Mouse (Mus musculus) heart, adult 2 months (tissue): ENCODE results near the gene Nuak2. TPM values are rescaled to one million over a fixed set of nuclear protein-coding genes. Genes with fewer than 3 reads are reported as not detected.

Experiments
- DNase-seq, 2 experiments: peaks; one replicate each; pipeline ENCODE4 v3.0.0; 2021
- H3K27ac ChIP-seq: fragments of 200-600 bp; 2 replicates; pipeline ENCODE4 v1.8.1; 2022
- H3K27me3 ChIP-seq: fragments of 200-500 bp; 2 replicates; pipeline ENCODE4 v1.6.1; 2012; ENCODE audit warnings: mild to moderate bottlenecking, low read length, inconsistent platforms, mixed read lengths; ENCODE audit not compliant: control insufficient read depth, insufficient read depth
- H3K36me3 ChIP-seq: fragments of 200-500 bp; 2 replicates; pipeline ENCODE4 v1.6.1; 2012; ENCODE audit warnings: low read length, inconsistent platforms; ENCODE audit not compliant: control insufficient read depth, insufficient read depth
- H3K4me1 ChIP-seq: fragments of 200-500 bp; 2 replicates; pipeline ENCODE4 v1.6.1; 2011; ENCODE audit warnings: low read length; ENCODE audit not compliant: control insufficient read depth, insufficient read depth
- H3K4me3 ChIP-seq: fragments of 200-600 bp; 2 replicates; pipeline ENCODE4 v1.8.1; 2022
- H3K79me2 ChIP-seq: fragments of 200-500 bp; replicated peaks from 2 replicates; pipeline ENCODE4 v1.6.1; 2012; ENCODE audit warnings: mild to moderate bottlenecking, inconsistent platforms, low read length, moderate library complexity, mixed read lengths; ENCODE audit not compliant: control insufficient read depth, insufficient read depth
- H3K9ac ChIP-seq: fragments of 200-500 bp; 2 replicates; pipeline ENCODE4 v1.6.1; 2012; ENCODE audit warnings: low read depth, mild to moderate bottlenecking, control low read depth, inconsistent platforms, low read length, mixed read lengths
- CTCF ChIP-seq: fragments of 200-600 bp; IDR thresholded peaks from 2 replicates; pipeline ENCODE4 v1.8.1; 2022; ENCODE audit warnings: antibody characterized with exemption, mild to moderate bottlenecking, moderate library complexity
- EP300 ChIP-seq: fragments of 200-500 bp; IDR thresholded peaks from 2 replicates; pipeline ENCODE4 v1.6.1; 2011; ENCODE audit warnings: low read depth, low read length, control low read depth; ENCODE audit not compliant: insufficient read depth
- POLR2A ChIP-seq: fragments of 200-500 bp; IDR thresholded peaks from 2 replicates; pipeline ENCODE4 v1.6.1; 2011; ENCODE audit warnings: mild to moderate bottlenecking, low read depth, low read length, control low read depth; ENCODE audit not compliant: insufficient read depth
- WGBS: fragments of 180-500 bp; shearing (Covaris S2); methylation state at CpG from one replicate; pipeline ENCODE4 v1.1.7; 2018; 5-methylcytosine and 5-hydroxymethylcytosine counted together
- intact Hi-C: fragments of 180-260 bp; cut with DNase I; formaldehyde crosslinking; loops from one replicate; pipeline ENCODE4 v1.15.1; 2025
- polyA plus RNA-seq: library from polyadenylated mRNA; depleted of rRNA; stranded (reverse); fragments of >200 nt; gene quantifications from 2 replicates; pipeline ENCODE4 v1.2.3, GENCODE M21; 2012
- total RNA-seq, 2 experiments: library from RNA; stranded (reverse); gene quantifications; 2 replicates each; pipeline ENCODE4 v1.2.3; 2021

Nuak2 gene
- total and polyA plus RNA-seq, 3 experiments, result 2.8 to 4.3 (median 4.1) TPM

GRCm38 (mm10) chr1:132287445-132287844 lies 28.5 kb upstream of the Nuak2 start:
- no peak overlapping the region for H3K27ac ChIP-seq
- no peaks in the 10 kb centered on the region for H3K27me3 ChIP-seq
- no peak for DNase-seq
- no peak overlapping the region for H3K9ac ChIP-seq
- no peaks in the 10 kb centered on the region for H3K79me2 ChIP-seq
- H3K4me3 ChIP-seq, result no peak overlapping the region
- no peak for TF ChIP-seq POLR2A
- TF ChIP-seq CTCF, result no peak
- no peak for TF ChIP-seq EP300
- 53% methylated on average over 2 of the region's 2 CpGs for WGBS
- H3K4me1 ChIP-seq, result peaks cover 4% of the 10 kb centered on the region; the same call in 1 of the 2 replicates
- intact Hi-C loops, result no loop called here
- no peaks in the 10 kb centered on the region for H3K36me3 ChIP-seq

- Histone ChIP-seq H3K9ac (no peak overlapping the region), H3K4me3 (no peak overlapping the region), H3K79me2 (no peaks in the 10 kb centered on the region), H3K36me3 (no peaks in the 10 kb centered on the region), H3K27ac (no peak overlapping the region), H3K27me3 (no peaks in the 10 kb centered on the region), H3K4me1 (peaks cover 5% of the 10 kb centered on the region)
- intact Hi-C loops, result no loop called here
- TF ChIP-seq CTCF (peak; percentile 7; the same call in 1 of the 2 replicates), EP300 (no peak)
- no peak for DNase-seq
- WGBS, result 48% methylated on average over 11 of the region's 11 CpGs
Measured at GRCm38 (mm10) chr1:132287991-132288451, 27.9 kb upstream of the Nuak2 start.

GRCm38 (mm10) chr1:132289965-132290364 lies 26.0 kb upstream of the Nuak2 start:
- intact Hi-C loops, result no loop called here
- Histone ChIP-seq H3K79me2 (no peaks in the 10 kb centered on the region), H3K9ac (no peak overlapping the region), H3K4me1 (peaks cover 5% of the 10 kb centered on the region), H3K27ac (no peak overlapping the region), H3K27me3 (no peaks in the 10 kb centered on the region), H3K4me3 (no peak overlapping the region), H3K36me3 (no peaks in the 10 kb centered on the region)
- TF ChIP-seq EP300 (no peak), CTCF (no peak), POLR2A (no peak)
- 66% methylated on average over 6 of the region's 6 CpGs for WGBS
- no peak for DNase-seq

- Histone ChIP-seq H3K27me3 (no peaks in the 10 kb centered on the region), H3K9ac (no peak overlapping the region), H3K36me3 (no peaks in the 10 kb centered on the region), H3K27ac (no peak overlapping the region), H3K4me3 (no peak overlapping the region), H3K79me2 (no peaks in the 10 kb centered on the region), H3K4me1 (peaks cover 5% of the 10 kb centered on the region)
- no peak for DNase-seq
- intact Hi-C loops, result no loop called here
- no peak for TF ChIP-seq CTCF
- no peak for TF ChIP-seq EP300
- TF ChIP-seq POLR2A, result no peak
- WGBS, result 78% methylated on average over 11 of the region's 11 CpGs
Measured at GRCm38 (mm10) chr1:132290921-132291675, 24.8 kb upstream of the Nuak2 start.

- Histone ChIP-seq H3K36me3 (no peaks in the 10 kb centered on the region), H3K9ac (no peak overlapping the region), H3K27ac (no peak overlapping the region), H3K4me1 (peaks cover 5% of the 10 kb centered on the region), H3K4me3 (no peak overlapping the region), H3K27me3 (no peaks in the 10 kb centered on the region), H3K79me2 (no peaks in the 10 kb centered on the region)
- DNase-seq, result no peak
- intact Hi-C loops, result no loop called here
- TF ChIP-seq CTCF, result no peak
- no peak for TF ChIP-seq EP300
- TF ChIP-seq POLR2A, result no peak
- WGBS, result 75% methylated on average over 4 of the region's 4 CpGs
Measured at GRCm38 (mm10) chr1:132291706-132292105, 24.2 kb upstream of the Nuak2 start.

- WGBS, result 50% methylated on average over 21 of the region's 21 CpGs
- Histone ChIP-seq H3K9ac (no peak overlapping the region), H3K36me3 (no peaks in the 10 kb centered on the region), H3K27ac (no peak overlapping the region), H3K27me3 (no peaks in the 10 kb centered on the region), H3K4me1 (peaks cover 2% of the 10 kb centered on the region), H3K4me3 (no peak overlapping the region), H3K79me2 (no peaks in the 10 kb centered on the region)
- no peak for DNase-seq
- intact Hi-C loops, result no loop called here
- TF ChIP-seq POLR2A (no peak), CTCF (peak; percentile 22; the same call in 1 of the 2 replicates)
Measured at GRCm38 (mm10) chr1:132292318-132293129, 23.4 kb upstream of the Nuak2 start.
